10 mouse cellular contexts compared by ENCODE assay signal in genomic region chr5:112394415-112394763, GRCm38 (mm10). TPM values are rescaled to one million over a fixed set of nuclear protein-coding genes. Genes with fewer than 3 reads are reported as not detected.
A peak's percentile ranks its signal among the peaks of the same experiment; 100 is the strongest.
DNase-seq lines count a peak whose midpoint lies in the region; ATAC-seq and TF ChIP-seq lines count a peak whose summit lies in the region.
"Had no signal": no experiment of that assay in that cellular context is flagged by ENCODE, and none has a peak within 500 bp of the region (broad histone marks: within the 10 kb centered on the region; RNA-seq: fewer than 3 reads in every experiment).

No protein-coding gene starts in this region.

- H3K27ac ChIP-seq in lung, postnatal 0 days (ENCODE audit: low read length) = no peak overlapping the region
- H3K27ac ChIP-seq in limb, embryonic 10.5 days = peak overlapping the region; percentile 93
- peak overlapping the region; percentile 26; the same call in 1 of the 2 replicates for H3K27ac ChIP-seq in olfactory bulb, adult 2 months (ENCODE audit: insufficient read depth, low read depth, low read length)

- no peak for TF ChIP-seq CTCF in lung, postnatal 0 days (IDR thresholded peaks at IDR 0.05)
- no peak for TF ChIP-seq CTCF in olfactory bulb, adult 2 months (IDR thresholded peaks at IDR 0.05; ENCODE audit: insufficient read depth, low read depth, low read length)

- no peaks in the 10 kb centered on the region for H3K9me3 ChIP-seq in lung, postnatal 0 days (ENCODE audit: low read length)
- no peaks in the 10 kb centered on the region for H3K9me3 ChIP-seq in limb, embryonic 10.5 days (replicated peaks)

- H3K4me1 ChIP-seq in lung, postnatal 0 days (ENCODE audit: insufficient read depth, low read depth, low read length) = no peaks in the 10 kb centered on the region
- H3K4me1 ChIP-seq in limb, embryonic 10.5 days = peaks cover 33% of the 10 kb centered on the region
- H3K4me1 ChIP-seq in olfactory bulb, adult 2 months (ENCODE audit: control insufficient read depth, insufficient read depth, low read length) = peaks cover 49% of the 10 kb centered on the region

- peak overlapping the region; percentile 71 for H3K4me2 ChIP-seq in lung, postnatal 0 days (replicated peaks; ENCODE audit: low read depth, low read length)

- H3K36me3 ChIP-seq in lung, postnatal 0 days (ENCODE audit: insufficient read depth, low read length) = no peaks in the 10 kb centered on the region
- peaks cover 17% of the 10 kb centered on the region for H3K36me3 ChIP-seq in limb, embryonic 10.5 days

- peak; percentile 57 for DNase-seq in cerebellum, adult 11-12 months
- DNase-seq in cerebellum, postnatal 4 days (ENCODE audit: low spot score in 2 of 2) = no peak
- DNase-seq in lung, postnatal 0 days (ENCODE audit: low spot score) = no peak
- no peak for DNase-seq in lung, postnatal 36 days
- DNase-seq in limb, embryonic 10.5 days (ENCODE audit: low spot score) = no peak
- no peak for DNase-seq in embryo, embryonic 10.5 days (ENCODE audit: low spot score)

- H3K27me3 ChIP-seq in lung, postnatal 0 days (replicated peaks; ENCODE audit: insufficient read depth, low read length) = peaks cover 26% of the 10 kb centered on the region
- H3K27me3 ChIP-seq in limb, embryonic 10.5 days (ENCODE audit: low read depth, poor library complexity, severe bottlenecking) = peaks cover 38% of the 10 kb centered on the region

- WGBS in lung, postnatal 0 days = 0% methylated on average over 6 of the region's 28 CpGs
- under 1% methylated on average over 27 of the region's 28 CpGs for WGBS in limb, embryonic 10.5 days
- 1% methylated on average over 26 of the region's 28 CpGs for WGBS in olfactory bulb, adult 2 months

- 0 out of 2 replicates have a peak, but pooled peaks have one; percentile 2 for TF ChIP-seq POLR2A in olfactory bulb, adult 2 months (IDR thresholded peaks at IDR 0.05; ENCODE audit: insufficient read depth, low read depth, low read length)

- no peak overlapping the region for H3K9ac ChIP-seq in lung, postnatal 0 days (replicated peaks; ENCODE audit: low read depth)

- ATAC-seq in lung, postnatal 0 days = peak; percentile 53
- no peak for ATAC-seq in megakaryocyte-erythroid progenitor cell, adult 5-6 weeks (replicated peaks; ENCODE audit: low FRiP score, low TSS enrichment, poor library complexity, severe bottlenecking)

- H3K4me3 ChIP-seq in lung, postnatal 0 days (ENCODE audit: low read depth, low read length) = peak overlapping the region; percentile 48
- H3K4me3 ChIP-seq in limb, embryonic 10.5 days = peak overlapping the region; percentile 70
- H3K4me3 ChIP-seq in olfactory bulb, adult 2 months (ENCODE audit: insufficient read depth, low read depth, low read length) = peak overlapping the region; percentile 55

- no peak for TF ChIP-seq EP300 in lung, postnatal 0 days (IDR thresholded peaks at IDR 0.05)

RNA-seq across cellular contexts. Expression of gene Asphd2, which starts 0.3 kb away (rescaled TPM):
- polyA plus RNA-seq in lung, postnatal 0 days (2015; fragmentation: Nextera tagmentation; extraction: Ambion mirVana) = 1.9 and 2.0 TPM in 2 replicates
- 22.0 and 23.6 TPM in 2 replicates for polyA plus RNA-seq in limb, embryonic 10.5 days (2016; fragmentation: Nextera tagmentation; extraction: Ambion mirVana)
- polyA plus RNA-seq in olfactory bulb, adult 2 months (2012; ENCODE audit: insufficient read depth, insufficient read length, low replicate concordance, missing spikeins) = not detected in 2 replicates
- not detected in 2 replicates for total RNA-seq in megakaryocyte-erythroid progenitor cell, adult 5-6 weeks (2014; fragmentation: Nextera tagmentation)
- not detected in 2 replicates for total RNA-seq in megakaryocyte-erythroid progenitor cell, adult 5-6 weeks (2017)

RNA-seq across cellular contexts. Expression of gene Gm6583, which starts 38.6 kb away (rescaled TPM):
- 0.25 and 0.31 TPM in 2 replicates for polyA plus RNA-seq in lung, postnatal 0 days (2015; fragmentation: Nextera tagmentation; extraction: Ambion mirVana)
- 0.14 and 0.25 TPM in 2 replicates for polyA plus RNA-seq in limb, embryonic 10.5 days (2016; fragmentation: Nextera tagmentation; extraction: Ambion mirVana)
- polyA plus RNA-seq in olfactory bulb, adult 2 months (2012; ENCODE audit: insufficient read depth, insufficient read length, low replicate concordance, missing spikeins) = not detected in 2 replicates
- total RNA-seq in megakaryocyte-erythroid progenitor cell, adult 5-6 weeks (2014; fragmentation: Nextera tagmentation) = not detected in 2 replicates
- total RNA-seq in megakaryocyte-erythroid progenitor cell, adult 5-6 weeks (2017) = not detected in 2 replicates
- total RNA-seq: left cerebral cortex, postnatal 25 days had no signal
- polyA plus RNA-seq: brain, embryonic 14.5 days had no signal

RNA-seq across cellular contexts. Expression of gene Hps4, which starts 51.5 kb away (rescaled TPM):
- polyA plus RNA-seq in lung, postnatal 0 days (2015; fragmentation: Nextera tagmentation; extraction: Ambion mirVana) = 19.7 and 22.1 TPM in 2 replicates
- polyA plus RNA-seq in limb, embryonic 10.5 days (2016; fragmentation: Nextera tagmentation; extraction: Ambion mirVana) = 38.9 and 39.1 TPM in 2 replicates
- polyA plus RNA-seq in olfactory bulb, adult 2 months (2012; ENCODE audit: insufficient read depth, insufficient read length, low replicate concordance, missing spikeins) = not detected in 2 replicates
- 18.6 and 41.1 TPM in 2 replicates for total RNA-seq in megakaryocyte-erythroid progenitor cell, adult 5-6 weeks (2014; fragmentation: Nextera tagmentation)
- 5.9 and 9.6 TPM in 2 replicates for total RNA-seq in megakaryocyte-erythroid progenitor cell, adult 5-6 weeks (2017)

RNA-seq across cellular contexts. Expression of gene Srrd, which starts 51.5 kb away (rescaled TPM):
- polyA plus RNA-seq in lung, postnatal 0 days (2015; fragmentation: Nextera tagmentation; extraction: Ambion mirVana) = 21.3 and 21.9 TPM in 2 replicates
- 56.2 and 59.2 TPM in 2 replicates for polyA plus RNA-seq in limb, embryonic 10.5 days (2016; fragmentation: Nextera tagmentation; extraction: Ambion mirVana)
- polyA plus RNA-seq in olfactory bulb, adult 2 months (2012; ENCODE audit: insufficient read depth, insufficient read length, low replicate concordance, missing spikeins) = not detected in 2 replicates
- 17.6 and 30.6 TPM in 2 replicates for total RNA-seq in megakaryocyte-erythroid progenitor cell, adult 5-6 weeks (2014; fragmentation: Nextera tagmentation)
- total RNA-seq in megakaryocyte-erythroid progenitor cell, adult 5-6 weeks (2017) = 16.2 and 18.7 TPM in 2 replicates

RNA-seq across cellular contexts. Expression of gene Gm6588, which starts 54.8 kb away (rescaled TPM):
- not detected in 2 replicates for polyA plus RNA-seq in lung, postnatal 0 days (2015; fragmentation: Nextera tagmentation; extraction: Ambion mirVana)
- not detected in 2 replicates for polyA plus RNA-seq in limb, embryonic 10.5 days (2016; fragmentation: Nextera tagmentation; extraction: Ambion mirVana)
- polyA plus RNA-seq in olfactory bulb, adult 2 months (2012; ENCODE audit: insufficient read depth, insufficient read length, low replicate concordance, missing spikeins) = not detected in 2 replicates
- not detected in 2 replicates for total RNA-seq in megakaryocyte-erythroid progenitor cell, adult 5-6 weeks (2014; fragmentation: Nextera tagmentation)
- not detected in 2 replicates for total RNA-seq in megakaryocyte-erythroid progenitor cell, adult 5-6 weeks (2017)
- total RNA-seq: left cerebral cortex, postnatal 25 days had no signal
- polyA plus RNA-seq: brain, embryonic 14.5 days had no signal
